Mouse (Mus musculus) mesoderm, embryonic 11.5 days (tissue): ENCODE measurements around the gene Gm20388.
"Not testable (repeated sequence)": the region's sequence is repeated elsewhere in the genome, so short reads cannot be mapped to it uniquely, and the experiment has no call there.

Experiments
- DNase-seq: peaks from one replicate; pipeline ENCODE4 v3.0.0-alpha.2; 2012; ENCODE audit warnings: low read depth, low spot score

The Gm20388 gene

DNA sequence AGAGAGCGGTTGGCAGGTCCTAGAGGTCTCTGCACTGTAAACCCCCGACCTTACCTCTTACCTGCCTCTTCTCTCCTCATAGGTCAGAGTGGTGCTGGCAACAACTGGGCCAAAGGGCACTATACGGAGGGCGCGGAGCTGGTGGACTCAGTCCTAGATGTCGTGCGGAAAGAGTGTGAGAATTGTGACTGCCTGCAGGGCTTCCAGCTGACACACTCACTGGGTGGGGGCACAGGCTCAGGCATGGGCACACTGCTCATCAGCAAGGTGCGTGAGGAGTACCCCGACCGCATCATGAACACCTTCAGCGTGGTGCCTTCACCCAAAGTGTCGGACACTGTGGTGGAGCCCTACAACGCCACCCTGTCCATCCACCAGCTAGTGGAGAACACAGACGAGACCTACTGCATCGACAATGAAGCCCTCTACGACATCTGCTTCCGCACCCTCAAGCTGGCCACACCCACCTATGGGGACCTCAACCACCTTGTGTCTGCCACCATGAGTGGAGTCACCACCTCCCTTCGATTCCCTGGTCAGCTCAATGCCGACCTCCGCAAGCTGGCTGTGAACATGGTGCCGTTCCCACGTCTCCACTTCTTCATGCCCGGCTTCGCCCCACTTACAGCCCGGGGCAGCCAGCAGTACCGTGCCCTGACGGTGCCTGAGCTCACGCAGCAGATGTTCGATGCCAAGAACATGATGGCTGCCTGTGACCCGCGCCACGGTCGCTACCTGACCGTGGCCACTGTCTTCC is 3510.1 kb downstream of the Gm20388 start:
- no peak for DNase-seq

DNA sequence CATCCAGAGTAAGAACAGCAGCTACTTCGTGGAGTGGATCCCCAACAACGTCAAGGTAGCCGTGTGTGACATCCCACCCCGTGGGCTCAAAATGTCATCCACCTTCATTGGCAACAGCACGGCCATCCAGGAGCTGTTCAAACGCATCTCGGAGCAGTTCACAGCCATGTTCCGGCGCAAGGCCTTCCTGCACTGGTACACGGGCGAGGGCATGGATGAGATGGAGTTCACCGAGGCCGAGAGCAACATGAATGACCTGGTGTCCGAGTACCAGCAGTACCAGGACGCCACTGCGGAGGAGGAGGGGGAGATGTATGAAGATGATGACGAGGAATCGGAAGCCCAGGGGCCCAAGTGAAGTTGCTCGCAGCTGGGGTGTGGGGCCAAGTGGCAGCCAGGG is 3510.7 kb downstream of the Gm20388 start:
- no peak for DNase-seq

GRCm38 (mm10) chr8:123422056-123422780 is 3511.6 kb downstream of the Gm20388 start:
- DNase-seq, result peak; percentile 76

DNA sequence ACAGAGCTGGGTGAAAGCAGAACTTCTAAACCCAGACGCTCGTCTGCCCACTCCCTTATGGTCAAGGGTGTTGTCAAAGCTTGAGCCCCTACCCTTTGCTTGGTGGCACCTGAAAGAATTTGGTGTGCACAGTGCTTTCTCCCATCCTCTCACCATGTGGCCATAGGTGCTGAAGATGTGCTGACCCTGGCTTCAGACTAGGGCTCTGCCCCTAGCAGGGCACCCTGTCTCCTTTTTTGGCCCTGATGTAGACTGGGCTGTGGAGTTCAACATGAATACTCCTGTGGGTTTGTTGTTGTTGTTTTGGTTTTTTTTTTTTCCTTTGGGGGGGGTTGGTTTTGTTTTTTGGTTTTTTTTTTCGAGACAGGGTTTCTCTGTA is 3512.1 kb downstream of the Gm20388 start:
- DNase-seq, result no peak

DNA sequence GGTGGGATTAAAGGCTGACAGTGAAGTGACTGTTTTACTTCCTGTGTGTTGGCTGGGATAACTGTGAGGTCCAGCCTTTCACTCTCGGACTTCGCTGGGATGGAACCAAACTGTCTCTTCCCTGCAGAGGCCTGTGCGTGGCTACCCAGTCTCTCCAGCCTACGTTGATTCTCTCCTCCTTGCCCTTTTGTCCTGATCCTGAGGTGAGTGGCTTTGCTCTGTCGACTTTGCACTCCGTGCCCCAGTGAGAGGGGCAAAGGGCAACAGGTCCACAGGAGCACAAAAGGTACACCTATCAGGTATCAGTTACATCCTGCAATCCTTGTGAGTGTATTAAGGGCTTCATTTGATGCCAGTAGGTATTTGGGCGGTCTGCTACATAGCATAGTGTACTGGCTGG is 3512.8 kb downstream of the Gm20388 start, which contains the start of gene Def8:
TSS of gene Def8 (plus strand) at position 87 of the 400 bp plus-strand sequence.
- DNase-seq, result no peak

DNA sequence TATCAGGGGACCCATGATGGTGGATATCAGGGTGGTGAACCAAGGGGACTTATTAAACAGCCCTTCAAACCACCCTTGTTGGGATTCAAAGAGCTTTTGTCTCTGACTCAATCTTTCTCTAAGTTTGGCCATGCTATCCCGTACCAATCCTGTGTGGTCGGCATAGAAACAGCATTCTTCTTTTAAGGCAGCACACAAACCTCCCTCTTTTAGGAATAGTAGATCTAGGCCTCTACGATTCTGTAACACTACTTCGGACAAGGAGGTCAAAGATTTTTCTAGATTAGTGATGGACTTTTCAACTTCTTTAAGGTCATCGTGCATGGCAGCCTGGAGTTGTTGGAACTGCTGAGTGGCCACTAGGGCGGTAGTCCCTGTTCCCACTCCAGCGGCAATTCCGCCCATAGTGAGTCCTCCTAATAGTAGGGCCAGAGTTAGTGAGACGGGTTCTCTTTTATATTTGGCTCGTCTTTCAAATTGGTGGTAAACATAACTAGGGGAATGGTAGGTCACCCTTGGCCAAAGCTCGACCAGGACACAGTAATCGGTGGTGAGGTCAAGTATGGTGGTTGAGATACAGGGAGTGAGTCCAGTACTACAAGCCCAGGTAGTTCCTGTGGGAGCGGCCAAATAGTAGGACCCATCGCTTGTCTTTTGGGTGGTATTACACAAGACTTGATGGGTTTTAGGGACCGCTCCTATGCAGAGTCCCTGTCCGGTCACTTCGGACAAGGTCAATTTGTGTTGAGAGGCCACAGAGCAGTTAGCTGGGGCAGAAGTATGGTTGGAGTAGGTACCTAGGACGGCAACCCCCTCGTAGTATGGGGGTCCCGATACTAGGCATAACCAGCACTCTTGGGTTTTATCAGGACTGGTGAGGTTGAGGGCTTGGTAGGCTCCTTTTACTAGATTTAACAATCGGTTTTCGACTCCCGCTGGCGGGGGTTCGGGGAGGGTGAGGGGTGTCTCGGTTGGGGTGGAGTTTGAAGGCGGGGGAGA is 3516.2 kb downstream of the Gm20388 start:
- no peak for DNase-seq

GRCm38 (mm10) chr8:123427639-123428275 is 3517.1 kb downstream of the Gm20388 start:
- no peak for DNase-seq

GRCm38 (mm10) chr8:123428343-123428893 is 3517.8 kb downstream of the Gm20388 start:
- no peak for DNase-seq

DNA sequence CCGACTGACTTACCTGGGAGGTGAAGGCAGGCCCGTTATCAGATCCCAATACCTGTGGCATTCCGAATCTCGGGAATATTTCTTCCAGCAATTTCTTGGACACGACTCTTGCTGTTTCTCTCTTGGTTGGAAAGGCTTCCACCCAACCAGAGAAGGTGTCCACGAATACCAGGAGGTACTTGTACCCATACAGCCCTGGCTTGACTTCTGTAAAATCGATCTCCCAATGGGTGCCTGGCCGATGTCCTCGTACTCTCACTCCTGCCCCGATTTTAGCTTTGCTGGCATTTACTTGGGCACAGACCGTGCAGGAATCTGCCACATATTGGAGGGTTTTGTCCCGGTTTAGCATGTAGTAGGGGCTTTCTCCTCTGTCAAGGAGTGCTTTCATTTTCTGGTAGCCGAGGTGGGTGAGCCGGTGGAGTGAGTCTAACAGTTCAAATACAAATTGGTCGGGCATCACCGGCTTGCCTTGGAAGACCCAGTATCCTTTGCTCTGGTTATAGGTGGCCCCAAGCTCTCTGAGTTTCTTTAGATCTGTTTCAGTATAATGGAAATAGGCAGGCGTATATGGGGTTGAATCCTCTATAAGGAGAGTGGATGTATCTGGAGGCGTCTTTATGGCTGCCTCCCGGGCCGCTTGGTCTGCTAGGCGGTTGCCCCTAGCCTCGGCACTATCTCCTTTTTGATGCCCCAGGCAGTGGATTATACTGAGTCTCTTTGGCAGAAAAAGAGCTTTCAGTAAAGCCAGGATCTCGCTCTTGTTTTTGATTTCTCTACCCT is 3518.5 kb downstream of the Gm20388 start:
- no peak for DNase-seq

DNA sequence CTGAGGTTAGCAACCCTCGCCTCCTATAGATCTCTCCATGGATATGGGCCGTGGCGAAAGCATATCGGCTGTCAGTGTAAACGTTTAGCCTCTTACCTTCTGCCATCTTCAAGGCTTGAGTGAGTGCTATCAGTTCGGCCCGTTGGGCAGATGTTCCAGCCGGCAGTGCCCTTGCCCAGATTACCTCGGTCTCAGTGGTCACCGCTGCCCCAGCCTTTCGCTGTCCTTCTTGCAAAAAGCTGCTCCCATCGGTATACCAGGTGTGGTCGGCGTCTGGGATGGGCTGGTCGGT is 3519.0 kb downstream of the Gm20388 start:
- not testable (repeated sequence) for DNase-seq

DNA sequence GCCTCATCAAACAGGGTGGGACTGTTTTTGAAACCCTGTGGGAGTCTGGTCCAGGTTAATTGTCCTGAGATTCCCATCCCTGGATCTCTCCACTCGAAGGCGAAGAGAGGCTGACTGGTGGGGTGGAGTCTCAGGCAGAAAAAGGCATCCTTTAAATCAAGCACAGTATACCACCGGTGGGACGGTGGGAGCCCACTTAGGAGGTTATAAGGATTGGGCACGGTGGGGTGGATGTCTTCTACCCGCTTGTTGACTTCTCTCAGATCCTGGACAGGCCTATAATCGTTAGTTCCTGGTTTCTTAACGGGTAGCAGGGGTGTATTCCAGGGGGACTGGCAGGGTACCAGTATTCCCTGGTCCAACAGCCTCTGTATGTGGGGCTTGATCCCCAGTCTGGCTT is 3520.3 kb downstream of the Gm20388 start:
- DNase-seq, result not testable (repeated sequence)

DNA sequence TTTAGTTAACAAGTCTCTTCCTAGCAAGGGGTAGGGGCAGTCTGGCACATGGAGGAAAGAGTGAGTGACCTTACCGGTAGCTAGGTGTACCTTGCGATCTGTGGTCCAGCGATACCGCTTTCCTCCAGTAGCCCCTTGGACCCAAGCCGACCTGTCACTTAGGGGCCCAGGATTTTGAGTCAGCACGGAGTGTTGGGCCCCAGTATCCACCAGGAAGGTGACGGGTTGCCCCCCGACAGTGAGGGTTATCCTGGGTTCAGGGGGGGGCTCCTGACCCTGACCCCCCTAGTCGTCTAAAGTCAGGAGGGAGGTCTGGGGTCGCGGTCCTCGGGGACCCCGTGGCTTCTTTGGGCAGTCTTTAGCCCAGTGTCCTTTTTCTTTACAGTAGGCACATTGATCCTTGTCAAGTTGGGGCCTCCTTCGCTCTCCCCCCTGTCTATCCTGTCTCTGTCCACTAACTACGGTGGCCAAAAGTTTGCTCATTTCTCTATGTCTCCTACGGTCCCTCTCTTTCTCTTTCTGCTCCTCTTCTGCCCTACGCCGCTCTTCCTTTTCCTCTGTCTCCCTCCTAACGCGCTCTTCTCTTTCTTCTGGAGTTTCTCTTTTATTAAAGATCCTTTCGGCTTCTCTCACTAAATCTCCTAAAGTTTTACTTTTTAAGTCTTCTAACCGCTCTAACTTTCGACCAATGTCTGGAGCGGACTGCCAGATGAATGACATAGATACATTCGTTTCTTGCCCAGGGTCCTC is 3521.2 kb downstream of the Gm20388 start:
- DNase-seq, result no peak

DNA sequence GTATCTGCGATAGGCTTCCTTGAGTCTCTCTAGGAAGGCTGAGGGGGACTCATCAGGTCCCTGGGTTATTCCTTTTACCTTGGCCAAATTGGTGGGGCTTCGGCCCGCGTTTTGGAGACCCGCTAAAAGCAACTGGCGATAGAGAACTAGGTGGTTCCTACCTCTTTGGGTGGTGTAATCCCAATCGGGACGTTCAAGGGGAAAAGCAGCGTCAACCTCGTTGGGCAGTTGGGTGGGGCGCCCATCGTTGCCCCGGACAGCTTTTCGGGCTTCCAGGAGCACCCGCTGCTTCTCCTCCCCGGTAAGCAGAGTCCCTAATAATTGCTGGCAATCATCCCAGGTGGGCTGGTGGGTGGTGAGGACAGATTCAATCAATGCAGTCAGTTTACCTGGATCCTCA is 3521.7 kb downstream of the Gm20388 start:
- no peak for DNase-seq

DNA sequence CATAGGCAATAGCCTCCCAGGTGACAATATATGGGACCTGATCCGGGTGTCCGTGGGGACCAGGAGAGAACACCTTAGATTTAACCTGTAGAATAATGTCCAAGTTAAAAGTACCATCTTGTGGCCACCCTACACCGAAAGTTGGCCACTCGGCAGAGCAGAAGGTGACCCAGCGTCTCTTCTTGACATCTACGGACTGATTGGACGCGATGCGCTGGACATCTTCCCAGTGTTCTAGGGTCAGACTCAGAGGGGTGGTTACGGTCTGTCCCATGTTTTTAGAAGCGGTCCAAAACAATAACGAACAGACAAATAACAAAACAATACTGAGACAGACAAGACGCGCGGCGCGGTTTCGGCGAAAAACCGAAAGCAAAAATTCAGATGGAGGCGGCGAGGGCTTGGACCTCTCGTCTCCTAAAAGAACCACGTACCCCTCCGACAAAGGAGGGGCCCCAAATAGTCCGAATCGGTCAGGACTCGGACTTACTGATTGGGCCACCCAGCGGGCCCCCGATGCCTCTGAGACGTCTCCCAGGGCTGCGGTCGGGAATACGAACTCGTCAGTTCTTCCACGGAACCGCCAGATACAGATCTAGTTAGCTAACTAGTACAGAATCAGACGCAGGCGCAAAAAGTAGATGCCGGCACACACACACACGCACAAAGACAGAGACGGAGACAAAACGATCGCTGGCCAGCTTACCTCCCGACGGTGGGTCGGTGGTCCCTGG is 3522.8 kb downstream of the Gm20388 start:
- DNase-seq, result not testable (repeated sequence)

DNA sequence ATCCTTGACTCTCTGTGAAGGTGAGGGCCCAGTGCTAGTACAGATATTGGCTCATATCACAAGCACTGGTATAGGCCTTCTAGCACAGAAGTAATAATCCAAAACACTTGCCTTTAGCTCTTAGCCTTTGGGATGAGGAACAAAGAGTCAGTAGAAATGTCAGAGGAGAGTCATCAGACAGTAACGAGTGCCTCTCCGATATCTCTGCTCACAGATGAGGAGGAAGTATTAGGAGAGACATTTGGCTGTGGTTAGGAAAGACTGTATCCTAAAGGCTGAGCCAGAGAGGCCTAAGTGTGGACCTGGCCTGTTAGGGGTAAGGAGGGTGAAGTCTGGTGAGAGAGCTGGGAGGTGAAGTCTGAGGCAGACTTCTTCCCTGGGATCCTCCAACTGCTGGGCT is 3531.1 kb downstream of the Gm20388 start:
- DNase-seq, result no peak

DNA sequence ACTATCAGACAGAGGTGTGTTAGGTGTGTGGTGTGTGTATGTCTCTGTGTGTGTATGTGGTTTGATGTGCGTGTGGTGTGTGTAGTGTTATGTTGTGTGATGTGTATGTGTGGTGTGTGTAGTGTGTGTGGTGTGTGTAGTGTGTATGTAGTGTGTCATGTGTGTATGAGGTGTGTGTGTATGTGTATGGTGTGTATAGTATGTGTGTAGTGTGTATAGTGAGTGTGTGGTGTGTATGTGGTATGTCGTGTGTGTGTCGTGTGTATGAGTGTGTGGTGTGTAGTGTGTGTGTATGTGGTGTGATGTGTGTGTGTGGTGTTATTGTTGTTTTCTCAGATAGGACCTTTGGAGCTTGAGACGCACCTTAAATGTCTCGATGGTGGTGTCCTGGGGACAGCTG is 3531.7 kb downstream of the Gm20388 start:
- no peak for DNase-seq

DNA sequence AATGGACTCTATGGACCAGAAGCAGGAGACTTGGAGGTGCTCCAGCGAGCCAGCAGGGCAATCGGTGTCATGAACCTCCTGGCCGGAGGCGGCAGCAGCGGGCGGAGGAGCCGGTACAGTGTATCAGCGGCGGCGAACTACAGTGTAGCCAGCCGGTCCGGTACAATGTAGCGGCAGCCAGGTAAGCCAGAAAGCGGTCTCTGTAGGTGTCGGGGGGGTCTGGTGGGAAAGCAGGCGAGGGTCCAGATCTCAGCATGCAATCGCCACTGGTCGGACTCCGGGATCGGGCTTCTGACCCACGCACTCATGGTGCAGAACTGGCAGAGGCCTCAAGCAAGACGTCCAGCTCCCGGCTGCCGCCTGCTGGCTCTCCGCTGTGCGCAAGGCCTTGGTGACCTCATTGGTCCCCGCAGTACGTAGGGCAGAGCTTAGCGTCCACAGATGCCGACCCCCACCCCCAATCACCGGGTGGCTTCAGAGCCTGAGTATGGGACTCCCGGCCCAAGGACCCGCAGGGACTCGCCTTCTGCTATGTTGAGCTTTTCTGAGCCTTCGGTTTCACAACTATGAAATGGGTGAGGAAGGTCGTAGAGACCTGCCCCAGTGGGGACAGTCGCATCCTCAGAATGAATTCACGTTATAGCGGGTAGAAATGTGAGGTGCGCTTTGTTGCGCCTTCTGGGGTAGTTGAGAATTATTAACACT is 3532.4 kb downstream of the Gm20388 start:
- DNase-seq, result peak; percentile 93

GRCm38 (mm10) chr8:123443576-123443921 is 3532.9 kb downstream of the Gm20388 start:
- DNase-seq, result no peak

DNA sequence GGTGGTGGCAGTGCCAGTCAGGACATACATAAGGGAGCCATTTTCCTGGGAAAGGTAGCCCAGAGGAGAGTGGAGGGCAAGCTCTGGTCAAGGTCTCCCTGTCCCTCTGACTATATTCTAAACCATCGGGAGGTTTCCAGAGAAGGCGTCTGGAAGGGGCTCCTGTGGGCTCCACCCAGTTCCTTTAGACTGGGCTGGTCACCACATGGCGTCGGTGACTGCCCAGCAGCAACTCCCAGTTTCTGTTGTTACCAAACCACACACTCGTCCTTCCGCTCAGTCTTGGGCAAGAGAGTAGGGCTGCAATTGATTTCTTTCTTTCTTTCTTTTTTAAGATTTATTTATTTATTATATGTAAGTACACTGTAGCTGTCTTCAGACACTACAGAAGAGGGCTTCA is 3533.5 kb downstream of the Gm20388 start:
- DNase-seq, result no peak
